In genomic region chr1:133051829-133052228, GRCm38 (mm10) we compare ENCODE assay signal across 15 mouse cellular contexts. TPM values are rescaled to one million over a fixed set of nuclear protein-coding genes. Genes with fewer than 3 reads are reported as not detected.
DNase-seq lines count a peak whose midpoint lies in the region; ATAC-seq and TF ChIP-seq lines count a peak whose summit lies in the region.
"Had no signal": no experiment of that assay in that cellular context is flagged by ENCODE, and none has a peak within 500 bp of the region (broad histone marks: within the 10 kb centered on the region; RNA-seq: fewer than 3 reads in every experiment).

No protein-coding gene starts in this region.

- H3K4me2 ChIP-seq in midbrain, embryonic 11.5 days, result no peak overlapping the region
- H3K4me2 ChIP-seq: limb, embryonic 15.5 days; lung, embryonic 15.5 days had no signal

- no peaks in the 10 kb centered on the region for H3K9me3 ChIP-seq in midbrain, embryonic 10.5 days (replicated peaks)
- H3K9me3 ChIP-seq in midbrain, embryonic 11.5 days (ENCODE audit: control insufficient read depth, low read length), result no peaks in the 10 kb centered on the region
- H3K9me3 ChIP-seq: limb, embryonic 15.5 days; lung, embryonic 15.5 days; megakaryocyte, embryonic 14.5 days had no signal

- peak; percentile 47 for TF ChIP-seq CTCF in heart, adult 2 months (IDR thresholded peaks at IDR 0.05)

- intact Hi-C loops in heart, adult 2 months (cut with DNase I), result no loop called here

- TF ChIP-seq EP300 in heart, adult 2 months (IDR thresholded peaks at IDR 0.05; ENCODE audit: insufficient read depth, low read depth, low read length), result no peak

- WGBS in heart, adult 2 months, result 98% methylated on average over 2 of the region's 2 CpGs
- WGBS in midbrain, embryonic 10.5 days, result 91% methylated on average over 2 of the region's 2 CpGs
- 93% methylated on average over 2 of the region's 2 CpGs for WGBS in midbrain, embryonic 11.5 days

- peaks cover 14% of the 10 kb centered on the region for H3K4me1 ChIP-seq in heart, adult 2 months (ENCODE audit: control insufficient read depth, insufficient read depth, low read length)
- H3K4me1 ChIP-seq in midbrain, embryonic 10.5 days, result peaks cover 83% of the 10 kb centered on the region
- H3K4me1 ChIP-seq in midbrain, embryonic 11.5 days (ENCODE audit: control insufficient read depth, insufficient read depth, low read length), result peaks cover 43% of the 10 kb centered on the region

- H3K36me3 ChIP-seq in heart, adult 2 months (ENCODE audit: control insufficient read depth, insufficient read depth, low read length), result 0 out of 2 replicates have a peak, but pooled peaks cover 2% of the 10 kb centered on the region
- 0 out of 2 replicates have a peak, but pooled peaks cover 3% of the 10 kb centered on the region for H3K36me3 ChIP-seq in midbrain, embryonic 10.5 days
- no peaks in the 10 kb centered on the region for H3K36me3 ChIP-seq in midbrain, embryonic 11.5 days (ENCODE audit: control insufficient read depth, insufficient read depth, low read length)
- H3K36me3 ChIP-seq: limb, embryonic 15.5 days; lung, embryonic 15.5 days had no signal

- no peak for ATAC-seq in midbrain, embryonic 11.5 days (ENCODE audit: low FRiP score)
- ATAC-seq in megakaryocyte progenitor cell, adult 5-6 weeks (replicated peaks; ENCODE audit: poor library complexity), result peak; percentile 48; the same call in 1 of the 2 replicates
- ATAC-seq: hindbrain, postnatal 0 days; Patski had no signal

- no peaks in the 10 kb centered on the region for H3K27me3 ChIP-seq in heart, adult 2 months (ENCODE audit: control insufficient read depth, insufficient read depth, low read length)
- H3K27me3 ChIP-seq in midbrain, embryonic 10.5 days (ENCODE audit: low read depth, poor library complexity, severe bottlenecking), result no peaks in the 10 kb centered on the region
- H3K27me3 ChIP-seq in midbrain, embryonic 11.5 days (ENCODE audit: control insufficient read depth, insufficient read depth, low read length), result no peaks in the 10 kb centered on the region
- H3K27me3 ChIP-seq: limb, embryonic 15.5 days; lung, embryonic 15.5 days; Patski had no signal

- H3K9ac ChIP-seq in heart, adult 2 months (ENCODE audit: low read depth, low read length), result no peak overlapping the region
- no peak overlapping the region for H3K9ac ChIP-seq in midbrain, embryonic 11.5 days (ENCODE audit: low read length)
- H3K9ac ChIP-seq: limb, embryonic 15.5 days; lung, embryonic 15.5 days had no signal

- H3K27ac ChIP-seq in heart, adult 2 months, result no peak overlapping the region
- H3K27ac ChIP-seq in midbrain, embryonic 10.5 days (replicated peaks), result peak overlapping the region; percentile 33; the same call in 1 of the 2 replicates
- H3K27ac ChIP-seq in midbrain, embryonic 11.5 days (ENCODE audit: low read depth, low read length), result no peak overlapping the region
- H3K27ac ChIP-seq: hindbrain, postnatal 0 days; limb, embryonic 15.5 days; lung, embryonic 15.5 days had no signal

- H3K4me3 ChIP-seq in heart, adult 2 months, result no peak overlapping the region
- no peak overlapping the region for H3K4me3 ChIP-seq in midbrain, embryonic 10.5 days
- no peak overlapping the region for H3K4me3 ChIP-seq in midbrain, embryonic 11.5 days (ENCODE audit: low read depth, low read length)
- H3K4me3 ChIP-seq: limb, embryonic 15.5 days; lung, embryonic 15.5 days; megakaryocyte, embryonic 14.5 days had no signal

- TF ChIP-seq POLR2A in heart, adult 2 months (IDR thresholded peaks at IDR 0.05; ENCODE audit: insufficient read depth, low read depth, low read length), result no peak

- no peak for DNase-seq in heart, adult 2 months
- no peak for DNase-seq in heart, postnatal 4 days
- no peak for DNase-seq in midbrain, embryonic 10.5 days (ENCODE audit: low spot score)
- no peak for DNase-seq in midbrain, embryonic 11.5 days (ENCODE audit: low spot score, missing footprints)
- DNase-seq in ES-CJ7 (ENCODE audit: low read depth, low spot score), result peak; percentile 53
- DNase-seq in cerebellum, postnatal 10 days, result no peak
- DNase-seq in kidney, adult 9 months, result no peak
- DNase-seq: cerebellum, adult 11-12 months; heart, postnatal 36 days had no signal

- peaks cover 2% of the 10 kb centered on the region; the same call in 1 of the 2 replicates for H3K79me2 ChIP-seq in heart, adult 2 months (replicated peaks; ENCODE audit: control insufficient read depth, insufficient read depth, low read length)

RNA-seq across cellular contexts. Expression of gene Pik3c2b, which starts 6.4 kb away (rescaled TPM):
- total RNA-seq in heart, adult 2 months (2021), result 10 to 100 TPM; 14.6 to 19.4 TPM
- polyA plus RNA-seq in heart, adult 2 months (2012; rRNA removed), result 19.9 and 22.0 TPM in 2 replicates
- 10 to 100 TPM; 29.8 to 30.8 TPM for total RNA-seq in heart, postnatal 4 days (2021)
- 14.1 and 18.2 TPM in 2 replicates for polyA plus RNA-seq in midbrain, embryonic 10.5 days (2016; fragmentation: Nextera tagmentation; extraction: Ambion mirVana)
- polyA plus RNA-seq in midbrain, embryonic 11.5 days (2014; fragmentation: Nextera tagmentation; extraction: Ambion mirVana), result 15.5 and 16.3 TPM in 2 replicates
- total RNA-seq in megakaryocyte progenitor cell, adult 5-6 weeks (2015), result 1.8 and 2.6 TPM in 2 replicates
- 1.5 and 1.7 TPM in 2 replicates for total RNA-seq in megakaryocyte progenitor cell, adult 5-6 weeks (2017)

RNA-seq across cellular contexts. Expression of gene Mdm4, which starts 21.5 kb away (rescaled TPM):
- total RNA-seq in heart, adult 2 months (2021), result 10 to 100 TPM; 23.7 to 25.9 TPM
- 22.9 and 43.2 TPM in 2 replicates for polyA plus RNA-seq in heart, adult 2 months (2012; rRNA removed)
- total RNA-seq in heart, postnatal 4 days (2021), result 10 to 100 TPM; 55.1 to 59.8 TPM
- polyA plus RNA-seq in midbrain, embryonic 10.5 days (2016; fragmentation: Nextera tagmentation; extraction: Ambion mirVana), result 34.6 and 37.7 TPM in 2 replicates
- 36.5 TPM in 2 replicates for polyA plus RNA-seq in midbrain, embryonic 11.5 days (2014; fragmentation: Nextera tagmentation; extraction: Ambion mirVana)
- 65.0 and 85.1 TPM in 2 replicates for total RNA-seq in megakaryocyte progenitor cell, adult 5-6 weeks (2015)
- total RNA-seq in megakaryocyte progenitor cell, adult 5-6 weeks (2017), result 105 and 121 TPM in 2 replicates

Comparison
In these comparisons a context has a peak if more than half of its experiments do, and no peak if none do; other contexts are left out.
1. RNA of gene Pik3c2b, which starts 6.4 kb away (total RNA-seq): 29.8 to 30.8 TPM in heart, postnatal 4 days and 14.6 to 19.4 TPM in heart, adult 2 months; 1.5 to 2.6 TPM in megakaryocyte progenitor cell, adult 5-6 weeks; every median in the first group is over 4 times any median in the second.